8 mouse cellular contexts compared by ENCODE assay signal in the genomic region with DNA sequence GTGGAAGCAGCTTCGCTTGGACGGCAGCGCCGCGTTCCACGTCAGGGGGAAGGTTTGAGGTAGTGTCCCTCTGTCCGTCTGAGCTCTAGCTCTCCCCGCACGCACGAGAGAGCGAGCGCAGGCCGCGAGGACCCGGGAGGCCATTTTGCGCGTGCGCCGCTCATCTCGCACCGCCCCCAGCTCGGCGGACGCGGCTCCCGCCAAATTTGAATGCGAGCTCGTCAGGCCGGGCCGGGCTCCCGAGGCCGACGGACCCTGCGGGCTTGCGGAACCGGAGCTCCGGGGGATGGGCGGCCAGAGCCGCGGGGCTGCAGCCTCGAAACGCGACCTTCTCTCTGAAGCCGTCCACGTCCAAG. TPM values are rescaled to one million over a fixed set of nuclear protein-coding genes. Genes with fewer than 3 reads are reported as not detected.
DNase-seq lines count a peak whose midpoint lies in the region; ATAC-seq and TF ChIP-seq lines count a peak whose summit lies in the region.

No protein-coding gene starts in this region.

- no peak overlapping the region for H3K27ac ChIP-seq in forebrain, embryonic 12.5 days
- H3K27ac ChIP-seq in hindbrain, embryonic 13.5 days, result no peak overlapping the region
- H3K27ac ChIP-seq in limb, embryonic 15.5 days, result no peak overlapping the region
- no peak overlapping the region for H3K27ac ChIP-seq in midbrain, embryonic 15.5 days
- H3K27ac ChIP-seq in thymus, adult 2 months (ENCODE audit: control insufficient read depth, insufficient read depth, low read length), result no peak overlapping the region

- H3K27me3 ChIP-seq in forebrain, embryonic 12.5 days, result peaks cover 64% of the 10 kb centered on the region
- peaks cover 88% of the 10 kb centered on the region for H3K27me3 ChIP-seq in hindbrain, embryonic 13.5 days
- peaks cover 67% of the 10 kb centered on the region for H3K27me3 ChIP-seq in limb, embryonic 15.5 days
- peaks cover 55% of the 10 kb centered on the region for H3K27me3 ChIP-seq in midbrain, embryonic 15.5 days (replicated peaks)
- H3K27me3 ChIP-seq in thymus, adult 2 months (ENCODE audit: control insufficient read depth, insufficient read depth, low read length), result peaks cover 25% of the 10 kb centered on the region

- DNase-seq in cerebellum, adult 9-10 months, result peak; percentile 25
- DNase-seq in cerebellum, adult 11-12 months, result no peak
- peak; percentile 63 for DNase-seq in adrenal gland, adult 2 months
- peak; percentile 55 for DNase-seq in thymus, adult 2 months

- H3K4me1 ChIP-seq in forebrain, embryonic 12.5 days, result peaks cover 25% of the 10 kb centered on the region
- H3K4me1 ChIP-seq in hindbrain, embryonic 13.5 days (replicated peaks), result peaks cover 21% of the 10 kb centered on the region
- H3K4me1 ChIP-seq in limb, embryonic 15.5 days, result peaks cover 23% of the 10 kb centered on the region
- H3K4me1 ChIP-seq in midbrain, embryonic 15.5 days, result peaks cover 22% of the 10 kb centered on the region
- H3K4me1 ChIP-seq in thymus, adult 2 months (replicated peaks; ENCODE audit: control insufficient read depth, insufficient read depth, low read length), result peaks cover 21% of the 10 kb centered on the region

- TF ChIP-seq POLR2A in thymus, adult 2 months (IDR thresholded peaks at IDR 0.05; ENCODE audit: control insufficient read depth, extremely low read depth, insufficient read depth, low read length, poor library complexity), result no peak

- H3K4me3 ChIP-seq in forebrain, embryonic 12.5 days (replicated peaks), result peak overlapping the region; percentile 53
- H3K4me3 ChIP-seq in hindbrain, embryonic 13.5 days, result peak overlapping the region; percentile 46
- peak overlapping the region; percentile 43 for H3K4me3 ChIP-seq in limb, embryonic 15.5 days
- peak overlapping the region; percentile 44 for H3K4me3 ChIP-seq in midbrain, embryonic 15.5 days
- H3K4me3 ChIP-seq in thymus, adult 2 months (ENCODE audit: control insufficient read depth, insufficient read depth, low read length), result peak overlapping the region; percentile 41

- WGBS in forebrain, embryonic 12.5 days, result under 1% methylated on average over 45 of the region's 45 CpGs
- 0% methylated on average over 38 of the region's 45 CpGs for WGBS in hindbrain, embryonic 13.5 days
- 1% methylated on average over 40 of the region's 45 CpGs for WGBS in limb, embryonic 15.5 days
- WGBS in midbrain, embryonic 15.5 days, result under 1% methylated on average over 45 of the region's 45 CpGs
- 4% methylated on average over 45 of the region's 45 CpGs for WGBS in thymus, adult 2 months

- H3K9me3 ChIP-seq in forebrain, embryonic 12.5 days, result no peaks in the 10 kb centered on the region
- H3K9me3 ChIP-seq in hindbrain, embryonic 13.5 days, result no peaks in the 10 kb centered on the region
- H3K9me3 ChIP-seq in limb, embryonic 15.5 days, result no peaks in the 10 kb centered on the region
- H3K9me3 ChIP-seq in midbrain, embryonic 15.5 days, result no peaks in the 10 kb centered on the region

- H3K4me2 ChIP-seq in forebrain, embryonic 12.5 days, result peak overlapping the region; percentile 92
- H3K4me2 ChIP-seq in hindbrain, embryonic 13.5 days, result peak overlapping the region; percentile 73
- peak overlapping the region; percentile 91 for H3K4me2 ChIP-seq in limb, embryonic 15.5 days
- H3K4me2 ChIP-seq in midbrain, embryonic 15.5 days, result peak overlapping the region; percentile 74

- ATAC-seq in forebrain, embryonic 12.5 days (ENCODE audit: low FRiP score), result peak; percentile 44; the same call in 1 of the 2 replicates
- peak; percentile 26; the same call in 1 of the 2 replicates for ATAC-seq in hindbrain, embryonic 13.5 days (ENCODE audit: low FRiP score)
- no peak for ATAC-seq in limb, embryonic 15.5 days (ENCODE audit: insufficient number of reproducible peaks, low FRiP score, low TSS enrichment, low read depth)
- peak; percentile 13; the same call in 1 of the 2 replicates for ATAC-seq in midbrain, embryonic 15.5 days (replicated peaks)

- no peak overlapping the region for H3K9ac ChIP-seq in forebrain, embryonic 12.5 days
- no peak overlapping the region for H3K9ac ChIP-seq in hindbrain, embryonic 13.5 days
- H3K9ac ChIP-seq in limb, embryonic 15.5 days, result no peak overlapping the region
- no peak overlapping the region for H3K9ac ChIP-seq in midbrain, embryonic 15.5 days

- TF ChIP-seq CTCF in thymus, adult 2 months (IDR thresholded peaks at IDR 0.05; ENCODE audit: borderline replicate concordance, control insufficient read depth, extremely low read depth, insufficient read depth, low read length, poor library complexity), result no peak

- peaks cover 7% of the 10 kb centered on the region for H3K36me3 ChIP-seq in forebrain, embryonic 12.5 days (replicated peaks)
- peaks cover 8% of the 10 kb centered on the region for H3K36me3 ChIP-seq in hindbrain, embryonic 13.5 days
- peaks cover 7% of the 10 kb centered on the region; the same call in 1 of the 2 replicates for H3K36me3 ChIP-seq in limb, embryonic 15.5 days
- H3K36me3 ChIP-seq in midbrain, embryonic 15.5 days (replicated peaks), result peaks cover 8% of the 10 kb centered on the region; the same call in 1 of the 2 replicates
- peaks cover 6% of the 10 kb centered on the region for H3K36me3 ChIP-seq in thymus, adult 2 months (ENCODE audit: control insufficient read depth, insufficient read depth, low read length)

RNA-seq across cellular contexts. Expression of a gene that starts 5.1 kb away (rescaled TPM):
- under 1 TPM; 0.10 to 0.29 TPM for total RNA-seq in adrenal gland, adult 2 months (2021)
- polyA plus RNA-seq in adrenal gland, adult 2 months (2012; rRNA removed), result 1.9 TPM in 1 of 2 replicates, not detected in the other
- polyA plus RNA-seq in forebrain, embryonic 12.5 days (2016; fragmentation: Nextera tagmentation; extraction: Ambion mirVana), result 0.18 and 0.50 TPM in 2 replicates
- polyA plus RNA-seq in hindbrain, embryonic 13.5 days (2015; fragmentation: Nextera tagmentation; extraction: Ambion mirVana), result 0.16 and 0.32 TPM in 2 replicates
- polyA plus RNA-seq in limb, embryonic 15.5 days (2015; fragmentation: Nextera tagmentation; extraction: Ambion mirVana), result 0.20 and 0.31 TPM in 2 replicates
- polyA plus RNA-seq in midbrain, embryonic 15.5 days (2015; fragmentation: Nextera tagmentation; extraction: Ambion mirVana), result 0.14 and 0.17 TPM in 2 replicates
- polyA plus RNA-seq in thymus, adult 2 months (2012; rRNA removed), result 0.26 TPM in 1 of 2 replicates, not detected in the other

RNA-seq across cellular contexts. Expression of a gene that starts 11.9 kb away (rescaled TPM):
- total RNA-seq in adrenal gland, adult 2 months (2021), result 10 to 100 TPM; 63.2 to 86.4 TPM
- polyA plus RNA-seq in adrenal gland, adult 2 months (2012; rRNA removed), result 7.8 and 11.8 TPM in 2 replicates
- polyA plus RNA-seq in forebrain, embryonic 12.5 days (2016; fragmentation: Nextera tagmentation; extraction: Ambion mirVana), result 42.0 and 43.9 TPM in 2 replicates
- 30.5 and 32.7 TPM in 2 replicates for polyA plus RNA-seq in hindbrain, embryonic 13.5 days (2015; fragmentation: Nextera tagmentation; extraction: Ambion mirVana)
- 16.6 and 18.3 TPM in 2 replicates for polyA plus RNA-seq in limb, embryonic 15.5 days (2015; fragmentation: Nextera tagmentation; extraction: Ambion mirVana)
- polyA plus RNA-seq in midbrain, embryonic 15.5 days (2015; fragmentation: Nextera tagmentation; extraction: Ambion mirVana), result 22.0 and 25.0 TPM in 2 replicates
- 13.7 and 14.3 TPM in 2 replicates for polyA plus RNA-seq in thymus, adult 2 months (2012; rRNA removed)

RNA-seq across cellular contexts. Expression of a gene that starts 16.5 kb away (rescaled TPM):
- 100 to 1,000 TPM; 111 to 133 TPM for total RNA-seq in adrenal gland, adult 2 months (2021)
- 123 and 169 TPM in 2 replicates for polyA plus RNA-seq in adrenal gland, adult 2 months (2012; rRNA removed)
- polyA plus RNA-seq in forebrain, embryonic 12.5 days (2016; fragmentation: Nextera tagmentation; extraction: Ambion mirVana), result 156 and 162 TPM in 2 replicates
- 207 and 214 TPM in 2 replicates for polyA plus RNA-seq in hindbrain, embryonic 13.5 days (2015; fragmentation: Nextera tagmentation; extraction: Ambion mirVana)
- 221 and 227 TPM in 2 replicates for polyA plus RNA-seq in limb, embryonic 15.5 days (2015; fragmentation: Nextera tagmentation; extraction: Ambion mirVana)
- polyA plus RNA-seq in midbrain, embryonic 15.5 days (2015; fragmentation: Nextera tagmentation; extraction: Ambion mirVana), result 179 and 185 TPM in 2 replicates
- 55.8 and 57.8 TPM in 2 replicates for polyA plus RNA-seq in thymus, adult 2 months (2012; rRNA removed)
